Mouse (Mus musculus): ENCODE measurements at regions not wholly inside any gene's neighbourhood (a gene's known extent, or its start where the extent isn't known, plus 50 kb on each side); places are given as distances from the start of the nearest gene placed in this dataset.

GRCm38 (mm10) chr3:37887711-37888110 is 163.4 kb upstream of the Gm5148 start:
- DNase-seq (ENCODE audit: low spot score in 2 of 2) = no peak

GRCm38 (mm10) chr3:37886705-37887454 is 162.6 kb upstream of the Gm5148 start:
- no peak for DNase-seq (ENCODE audit: low spot score in 2 of 2)

- DNase-seq (ENCODE audit: low spot score in 2 of 2) = no peak
These were observed 161.5 kb upstream of the Gm5148 start for GRCm38 (mm10) chr3:37885776-37886175.

GRCm38 (mm10) chr3:37882417-37882816 is 158.1 kb upstream of the Gm5148 start:
- no peak for DNase-seq (ENCODE audit: low spot score in 2 of 2)

DNA sequence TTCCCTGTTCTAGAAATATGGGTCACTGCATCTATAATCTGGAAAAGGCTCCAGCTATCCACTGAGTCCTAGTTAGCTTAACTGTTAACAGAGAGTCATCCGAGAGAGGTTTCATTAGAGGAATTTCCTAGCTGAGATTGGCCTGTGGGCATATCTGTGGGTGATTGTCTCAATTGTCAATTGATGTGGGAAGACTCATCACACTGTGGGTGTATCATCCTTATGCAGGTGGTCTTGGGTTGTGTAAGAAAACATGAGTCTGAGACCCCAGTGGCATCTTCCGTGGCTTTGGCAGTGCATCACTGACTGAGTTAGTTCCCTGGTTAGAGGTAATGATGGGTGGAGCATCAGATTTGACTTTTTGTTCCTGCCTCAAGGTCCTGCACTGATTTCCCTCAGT is 156.7 kb upstream of the Gm5148 start:
- no peak for DNase-seq (ENCODE audit: low spot score in 2 of 2)

DNA sequence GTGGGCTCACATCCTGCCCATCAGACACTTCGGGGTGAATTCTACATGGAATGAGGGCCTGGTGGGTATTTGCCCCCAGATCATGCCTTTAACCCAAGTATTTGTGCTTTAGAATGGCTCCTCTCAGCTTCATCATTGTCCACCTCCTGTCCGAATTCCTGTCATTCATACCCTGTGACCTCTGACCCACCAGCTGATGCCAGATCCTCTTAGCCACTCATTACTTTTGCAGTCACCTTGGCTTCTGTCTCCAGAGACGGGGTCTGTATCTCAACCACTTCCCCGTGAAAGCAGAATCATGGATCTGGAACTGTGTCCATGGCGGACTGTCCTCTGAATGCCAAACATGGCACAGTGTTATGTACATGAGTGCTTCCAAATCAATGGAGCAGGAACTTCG is 154.8 kb upstream of the Gm5148 start:
- DNase-seq (ENCODE audit: low spot score in 2 of 2) = no peak

DNA sequence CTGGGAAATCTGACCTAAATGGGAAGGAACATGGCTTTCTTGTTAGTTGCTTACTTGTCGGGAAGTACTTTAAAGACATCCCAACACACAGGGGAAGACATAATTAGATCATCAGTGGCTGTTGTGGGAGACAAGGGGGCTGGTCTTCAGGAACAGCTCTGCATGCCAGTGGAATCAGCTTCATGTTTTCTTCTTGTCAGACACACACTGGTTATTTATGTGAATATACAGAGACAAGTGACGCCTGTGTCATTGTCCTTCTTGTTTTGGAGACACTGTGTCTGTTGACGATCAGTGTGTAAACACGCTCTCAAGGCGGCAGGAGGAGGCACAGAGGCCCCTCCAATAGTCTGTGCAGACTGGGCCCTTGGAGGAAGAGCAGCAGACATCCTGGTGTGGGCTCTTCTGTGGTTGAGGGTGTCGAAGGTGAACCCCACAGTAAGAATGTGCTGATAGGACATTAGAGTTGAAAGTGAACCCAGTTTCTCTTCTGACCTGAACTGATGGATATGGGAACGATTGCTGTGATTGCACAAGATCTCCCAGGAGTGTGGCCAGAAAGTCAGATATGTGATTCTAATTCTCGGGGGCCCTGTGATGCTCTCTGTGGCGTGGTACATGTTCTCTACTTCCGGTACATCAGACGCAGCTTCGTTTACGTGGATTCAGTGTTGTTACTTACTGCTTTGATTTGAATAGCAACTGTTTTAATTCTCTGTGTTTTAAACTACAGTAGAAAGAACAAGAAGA is 151.9 kb upstream of the Gm5148 start:
- no peak for DNase-seq (ENCODE audit: low spot score in 2 of 2)

DNA sequence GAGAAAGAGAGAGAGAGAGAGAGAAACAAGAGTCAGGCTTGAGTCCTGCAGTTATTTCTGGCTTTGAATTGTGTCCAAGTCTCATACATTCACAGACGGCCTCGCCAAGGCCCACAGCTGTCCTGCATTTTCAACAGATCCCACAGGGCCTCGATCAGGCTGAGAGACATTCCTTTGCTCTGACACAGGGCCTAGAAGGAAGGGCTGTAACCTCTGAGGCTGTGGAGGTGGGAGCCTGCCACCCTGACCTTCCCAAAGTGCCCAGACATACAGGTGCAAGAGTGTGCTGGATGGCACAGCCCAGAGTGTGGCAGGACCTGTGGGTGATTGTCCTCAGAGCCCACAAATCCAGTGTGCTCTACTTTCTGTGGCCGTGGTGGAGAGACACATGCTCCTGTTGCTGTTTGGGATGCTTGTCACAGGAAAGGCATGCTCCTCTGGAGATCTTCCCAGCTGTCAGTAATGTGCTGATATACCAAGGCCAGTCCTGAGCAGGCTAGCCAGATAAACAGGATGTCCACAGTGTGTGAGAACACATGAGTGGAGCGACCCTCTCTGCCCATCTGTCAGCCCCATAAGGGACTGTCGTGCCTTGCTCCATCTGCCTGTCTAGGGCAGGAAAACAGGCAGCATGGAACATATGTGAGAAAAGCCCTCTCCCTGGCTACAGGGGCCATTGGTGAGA is 151.2 kb upstream of the Gm5148 start:
- DNase-seq (ENCODE audit: low spot score in 2 of 2) = peak; percentile 53 to 83

DNA sequence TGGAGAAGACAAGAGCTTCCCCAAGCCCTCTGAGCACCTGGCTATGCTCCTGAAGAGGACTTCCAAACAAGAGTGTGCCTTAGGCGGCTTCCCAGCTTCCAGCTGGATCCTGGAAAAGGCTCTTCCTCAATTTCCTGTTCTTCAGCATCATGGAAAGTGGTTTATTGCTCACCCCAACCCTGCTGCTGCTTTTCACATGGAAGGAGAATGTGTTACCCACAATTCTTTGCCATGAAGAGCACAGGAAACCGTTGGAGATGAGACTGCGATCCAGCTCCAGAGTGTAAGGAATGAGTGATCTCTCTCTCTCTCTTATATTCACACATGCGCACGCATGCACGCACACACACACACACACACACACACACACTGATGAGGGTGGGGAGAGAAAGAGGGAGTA is 150.6 kb upstream of the Gm5148 start:
- peak in 1 of 2 experiments; percentile 37 for DNase-seq (ENCODE audit: low spot score in 2 of 2)

- no peak for DNase-seq (ENCODE audit: low spot score in 2 of 2)
These were observed 150.1 kb upstream of the Gm5148 start for GRCm38 (mm10) chr3:37874346-37874745.

DNA sequence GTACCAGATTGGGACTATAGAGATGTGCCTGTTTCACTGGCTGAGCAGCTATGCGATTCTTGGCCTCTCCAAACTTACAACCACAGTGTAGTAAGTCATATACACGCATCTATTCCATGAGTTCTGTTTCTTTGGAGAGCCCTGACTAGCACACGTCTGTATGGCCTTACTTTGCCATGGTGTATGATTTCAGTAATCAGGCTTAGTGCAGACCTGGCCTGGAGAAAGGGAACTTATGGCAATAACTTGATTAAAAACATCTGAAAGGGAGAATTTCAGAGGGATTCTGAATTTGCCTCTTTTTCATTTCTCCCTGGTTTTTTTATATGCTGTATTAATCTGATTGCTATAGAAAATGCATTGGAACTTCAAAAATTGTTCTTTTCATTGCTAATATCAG is 148.0 kb upstream of the Gm5148 start:
- no peak for DNase-seq (ENCODE audit: low spot score in 2 of 2)

DNA sequence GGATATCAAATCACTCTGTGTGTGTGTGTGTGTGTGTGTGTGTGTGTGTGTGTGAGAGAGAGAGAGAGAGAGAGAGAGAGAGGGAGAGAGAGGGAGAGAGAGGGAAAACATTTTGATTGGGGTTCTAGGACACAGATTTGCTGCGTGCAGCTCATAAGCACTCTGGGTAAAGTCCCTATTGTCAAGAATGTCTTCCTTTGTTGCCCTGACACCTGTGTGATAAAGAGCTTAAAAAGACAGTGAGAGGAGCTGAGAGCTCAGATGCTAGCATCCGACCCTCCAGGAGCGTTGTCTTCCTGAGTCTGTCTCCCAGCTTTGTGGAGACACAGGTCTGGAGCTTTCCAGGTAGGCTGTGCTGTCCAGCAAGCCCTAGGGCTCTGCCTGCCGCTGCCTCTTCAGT is 146.8 kb upstream of the Gm5148 start:
- DNase-seq (ENCODE audit: low spot score in 2 of 2) = no peak

- peak in 1 of 2 experiments; percentile 25 for DNase-seq (ENCODE audit: low spot score in 2 of 2)
These were observed 144.2 kb upstream of the Gm5148 start for GRCm38 (mm10) chr3:37868454-37868853.

DNA sequence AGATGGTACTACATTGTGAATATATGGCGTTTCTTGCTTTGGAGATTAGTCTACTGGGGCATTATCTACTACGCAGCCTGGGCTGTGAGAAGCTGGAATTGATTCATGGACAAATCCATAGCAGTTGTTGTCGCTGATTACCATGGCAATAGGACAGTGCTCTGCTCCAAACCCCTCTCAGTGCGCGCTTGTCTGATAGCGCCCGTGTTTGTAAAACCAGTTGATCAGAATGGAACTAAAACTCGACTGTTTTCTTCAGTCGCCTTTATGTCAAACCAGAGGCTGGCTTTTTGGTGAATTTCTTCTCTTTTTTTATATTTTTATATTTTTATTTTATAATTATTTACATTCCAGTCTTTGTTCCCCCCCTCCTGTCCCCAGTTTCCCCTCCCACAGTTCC is 138.5 kb upstream of the Gm5148 start:
- no peak for DNase-seq (ENCODE audit: low spot score in 2 of 2)

- DNase-seq (ENCODE audit: low spot score in 2 of 2) = no peak
These were observed 136.6 kb upstream of the Gm5148 start for GRCm38 (mm10) chr3:37860715-37861461.

DNA sequence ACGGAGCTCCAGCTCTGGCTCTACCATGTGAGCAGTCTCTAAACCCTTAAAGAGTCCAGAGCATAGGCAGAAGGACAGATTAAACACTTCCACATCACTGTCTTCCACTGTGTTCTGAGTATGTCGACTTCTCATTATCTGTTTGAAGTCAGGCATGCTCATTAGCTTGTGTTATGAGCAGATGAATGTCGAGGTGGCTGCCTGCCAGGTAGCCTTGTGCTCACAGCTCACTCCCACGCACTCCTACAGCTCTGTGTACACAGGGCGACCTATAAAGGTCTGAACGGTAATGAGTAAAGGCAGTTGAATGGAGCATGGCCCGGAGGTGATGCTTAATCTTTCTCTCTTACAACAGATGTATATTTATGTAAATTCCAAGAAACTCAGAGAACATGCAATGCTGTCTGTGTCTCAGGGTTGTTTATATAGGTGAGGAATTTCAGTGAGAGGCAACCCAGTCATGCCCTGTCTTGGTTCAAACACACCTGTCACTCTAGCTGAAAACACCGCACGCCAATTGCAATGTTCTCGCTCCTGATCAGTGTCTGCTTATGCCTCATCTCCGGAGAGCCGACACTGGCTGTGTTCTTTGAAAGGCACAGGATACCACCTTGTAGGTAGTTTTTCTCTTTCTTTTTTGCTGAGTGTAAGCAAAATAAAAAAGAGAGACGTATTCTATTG is 135.9 kb upstream of the Gm5148 start:
- no peak for DNase-seq (ENCODE audit: low spot score in 2 of 2)

- no peak for DNase-seq (ENCODE audit: low spot score in 2 of 2)
These were observed 134.5 kb upstream of the Gm5148 start for GRCm38 (mm10) chr3:37858624-37859302.

DNA sequence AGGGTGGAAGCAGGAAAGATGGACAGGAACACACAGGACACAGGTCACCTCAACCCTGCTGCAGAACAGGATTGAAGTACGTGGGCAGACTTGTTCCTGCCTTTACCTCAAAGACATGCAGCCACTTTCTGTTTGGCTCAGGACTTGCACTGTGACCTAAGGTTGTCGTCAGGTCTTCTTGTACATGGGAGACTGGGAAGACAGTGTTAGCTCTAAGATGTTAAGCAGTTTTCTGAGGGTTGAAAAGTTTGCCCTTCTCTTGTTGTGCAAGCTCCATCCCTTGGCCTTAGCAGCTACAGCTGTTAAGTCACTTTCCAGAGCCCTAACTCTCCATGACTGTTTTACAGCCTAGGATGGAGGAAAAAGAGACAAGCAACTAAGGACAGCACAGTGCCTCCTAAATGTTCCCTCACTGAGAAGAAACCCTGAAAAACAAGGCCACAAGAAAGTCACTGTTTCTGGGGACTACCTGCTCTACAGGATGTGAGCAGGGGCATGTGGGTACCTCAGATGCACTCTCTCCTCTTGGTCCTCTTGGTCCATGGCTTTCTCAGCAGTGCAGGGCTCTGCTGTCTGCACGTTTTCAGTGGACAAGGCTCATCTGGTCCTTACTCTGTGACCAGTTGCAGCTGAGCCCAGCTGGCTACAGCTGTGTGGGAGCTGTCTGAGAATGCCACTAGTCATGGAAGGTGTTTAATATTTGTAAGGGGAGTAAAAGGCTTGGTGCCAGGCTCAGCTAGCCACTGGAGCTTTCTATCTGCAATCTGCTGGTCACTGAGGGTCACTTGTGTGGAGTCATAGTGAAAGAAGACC is 122.1 kb upstream of the Gm5148 start:
- DNase-seq (ENCODE audit: low spot score in 2 of 2) = peak in 1 of 2 experiments; percentile 40

- peak in 1 of 2 experiments; percentile 54 for DNase-seq (ENCODE audit: low spot score in 2 of 2)
These were observed 121.2 kb upstream of the Gm5148 start for GRCm38 (mm10) chr3:37845313-37846023.
